8 mouse cellular contexts compared by ENCODE assay signal in the genomic region with DNA sequence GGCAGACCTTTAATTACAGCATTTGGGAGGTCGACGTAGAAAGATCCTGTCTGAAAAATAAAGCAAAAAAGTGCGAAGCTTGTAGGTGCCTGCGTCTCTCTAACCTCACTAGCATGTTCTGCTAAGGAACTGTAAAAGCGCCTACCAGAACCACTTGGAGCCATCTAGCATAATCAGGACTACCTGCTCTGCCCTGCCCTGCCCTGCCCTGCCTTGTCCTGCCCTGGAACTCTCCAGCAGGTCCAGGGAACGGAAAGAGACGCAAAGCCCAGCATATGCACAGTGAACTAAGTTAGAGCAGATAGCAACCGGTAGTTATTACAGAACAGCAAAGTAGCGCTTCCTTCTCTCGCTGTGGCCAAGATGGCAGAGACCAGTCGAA. TPM values are rescaled to one million over a fixed set of nuclear protein-coding genes. Genes with fewer than 3 reads are reported as not detected.
DNase-seq lines count a peak whose midpoint lies in the region; ATAC-seq and TF ChIP-seq lines count a peak whose summit lies in the region.
"Had no signal": no experiment of that assay in that cellular context is flagged by ENCODE, and none has a peak within 500 bp of the region (broad histone marks: within the 10 kb centered on the region; RNA-seq: fewer than 3 reads in every experiment).

No protein-coding gene starts in this region.

- H3K4me2 ChIP-seq in liver, embryonic 11.5 days, result peak overlapping the region; percentile 82
- H3K4me2 ChIP-seq in forebrain, embryonic 16.5 days (ENCODE audit: low read length), result peak overlapping the region; percentile 99
- peak overlapping the region; percentile 93 for H3K4me2 ChIP-seq in limb, embryonic 15.5 days

- H3K9ac ChIP-seq in liver, embryonic 11.5 days (ENCODE audit: low read depth, low read length), result no peak overlapping the region
- no peak overlapping the region for H3K9ac ChIP-seq in forebrain, embryonic 16.5 days (replicated peaks; ENCODE audit: low read depth, low read length)
- no peak overlapping the region for H3K9ac ChIP-seq in limb, embryonic 15.5 days

- no peak overlapping the region for H3K4me3 ChIP-seq in liver, embryonic 11.5 days (ENCODE audit: low read depth, low read length)
- peak overlapping the region; percentile 63 for H3K4me3 ChIP-seq in forebrain, embryonic 16.5 days (replicated peaks; ENCODE audit: low read length)
- H3K4me3 ChIP-seq in limb, embryonic 15.5 days, result no peak overlapping the region
- no peak overlapping the region for H3K4me3 ChIP-seq in small intestine, adult 2 months (ENCODE audit: low read depth, low read length)

- H3K27me3 ChIP-seq in liver, embryonic 11.5 days (replicated peaks; ENCODE audit: control insufficient read depth, insufficient read depth, low read length), result no peaks in the 10 kb centered on the region
- H3K27me3 ChIP-seq in forebrain, embryonic 16.5 days (replicated peaks; ENCODE audit: control insufficient read depth, insufficient read depth, low read length), result no peaks in the 10 kb centered on the region
- H3K27me3 ChIP-seq in limb, embryonic 15.5 days, result 0 out of 2 replicates have a peak, but pooled peaks cover 3% of the 10 kb centered on the region
- no peaks in the 10 kb centered on the region for H3K27me3 ChIP-seq in small intestine, adult 2 months (ENCODE audit: control insufficient read depth, insufficient read depth, low read length)

- peak; percentile 48 for ATAC-seq in liver, embryonic 11.5 days (replicated peaks; ENCODE audit: low FRiP score)
- ATAC-seq in forebrain, embryonic 16.5 days, result peak; percentile 54
- ATAC-seq in limb, embryonic 15.5 days (ENCODE audit: insufficient number of reproducible peaks, low FRiP score, low TSS enrichment, low read depth), result no peak
- ATAC-seq in monocyte, adult 5-6 weeks (replicated peaks; ENCODE audit: insufficient number of reproducible peaks, low FRiP score, low TSS enrichment, poor library complexity, severe bottlenecking), result no peak
- ATAC-seq in CD4-positive, CD25-positive, alpha-beta regulatory T cell, adult 4 months, result no peak

- DNase-seq in liver, embryonic 11.5 days (ENCODE audit: low spot score), result no peak
- no peak for DNase-seq in liver

- 43% methylated on average over 11 of the region's 11 CpGs for WGBS in liver, embryonic 11.5 days
- WGBS in forebrain, embryonic 16.5 days, result 43% methylated on average over 11 of the region's 11 CpGs
- WGBS in limb, embryonic 15.5 days, result 39% methylated on average over 11 of the region's 11 CpGs
- 29% methylated on average over 11 of the region's 11 CpGs for WGBS in small intestine, adult 2 months

- H3K9me3 ChIP-seq in liver, embryonic 11.5 days (ENCODE audit: control insufficient read depth, low read length), result no peaks in the 10 kb centered on the region
- no peaks in the 10 kb centered on the region for H3K9me3 ChIP-seq in forebrain, embryonic 16.5 days (ENCODE audit: control insufficient read depth, low read length)
- H3K9me3 ChIP-seq in limb, embryonic 15.5 days, result no peaks in the 10 kb centered on the region

- no peak for TF ChIP-seq POLR2A in small intestine, adult 2 months (IDR thresholded peaks at IDR 0.05; ENCODE audit: low read depth, low read length)

- no peaks in the 10 kb centered on the region for H3K36me3 ChIP-seq in liver, embryonic 11.5 days (ENCODE audit: control insufficient read depth, insufficient read depth, low read length)
- H3K36me3 ChIP-seq in forebrain, embryonic 16.5 days (ENCODE audit: control insufficient read depth, insufficient read depth), result no peaks in the 10 kb centered on the region
- H3K36me3 ChIP-seq in limb, embryonic 15.5 days, result no peaks in the 10 kb centered on the region
- H3K36me3 ChIP-seq in small intestine, adult 2 months (ENCODE audit: control insufficient read depth, insufficient read depth, low read length), result no peaks in the 10 kb centered on the region; the same call in 1 of the 2 replicates

- no peak for TF ChIP-seq CTCF in small intestine, adult 2 months (IDR thresholded peaks at IDR 0.05; ENCODE audit: extremely low read depth, insufficient read length, insufficient replicate concordance, low read depth, low read length)

- H3K4me1 ChIP-seq in liver, embryonic 11.5 days (replicated peaks; ENCODE audit: control insufficient read depth, insufficient read depth, low read length), result peaks cover 2% of the 10 kb centered on the region; the same call in 1 of the 2 replicates
- H3K4me1 ChIP-seq in forebrain, embryonic 16.5 days (replicated peaks; ENCODE audit: control insufficient read depth, insufficient read depth, low read length), result peaks cover 4% of the 10 kb centered on the region
- peaks cover 11% of the 10 kb centered on the region for H3K4me1 ChIP-seq in limb, embryonic 15.5 days
- H3K4me1 ChIP-seq in small intestine, adult 2 months (ENCODE audit: control insufficient read depth, insufficient read depth, insufficient read length, low read length), result peaks cover 2% of the 10 kb centered on the region; the same call in 1 of the 2 replicates

- no peak overlapping the region for H3K27ac ChIP-seq in liver, embryonic 11.5 days (ENCODE audit: low read depth, low read length)
- no peak overlapping the region for H3K27ac ChIP-seq in forebrain, embryonic 16.5 days (ENCODE audit: low read length)
- H3K27ac ChIP-seq in limb, embryonic 15.5 days, result no peak overlapping the region
- H3K27ac ChIP-seq in small intestine, adult 2 months (ENCODE audit: insufficient read depth, low read depth, low read length), result peak overlapping the region; percentile 6; the same call in 1 of the 2 replicates

RNA-seq across cellular contexts. Expression of gene Mfsd4b3, which starts 0.5 kb away (rescaled TPM):
- 0.78 and 0.83 TPM in 2 replicates for polyA plus RNA-seq in liver, embryonic 11.5 days (2014; fragmentation: Nextera tagmentation; extraction: Ambion mirVana)
- polyA plus RNA-seq in forebrain, embryonic 16.5 days (2015; fragmentation: Nextera tagmentation; extraction: Ambion mirVana), result not detected in 2 replicates
- 0.70 and 0.89 TPM in 2 replicates for polyA plus RNA-seq in limb, embryonic 15.5 days (2015; fragmentation: Nextera tagmentation; extraction: Ambion mirVana)
- polyA plus RNA-seq in small intestine, adult 2 months (2012; rRNA removed), result 8.2 and 13.3 TPM in 2 replicates
- 1.3 to 1.6 TPM (median 1.4 TPM) in 3 replicates for total RNA-seq in monocyte, adult 5-6 weeks (2017)
- not detected for polyA plus RNA-seq in CD4-positive, CD25-positive, alpha-beta regulatory T cell, adult 4 months (2017; shearing (Covaris generic))
- total RNA-seq: left cerebral cortex, adult 18-20 months had no signal

RNA-seq across cellular contexts. Expression of gene Mfsd4b5, which starts 26.0 kb away (rescaled TPM):
- polyA plus RNA-seq in liver, embryonic 11.5 days (2014; fragmentation: Nextera tagmentation; extraction: Ambion mirVana), result 0.10 and 0.12 TPM in 2 replicates
- polyA plus RNA-seq in forebrain, embryonic 16.5 days (2015; fragmentation: Nextera tagmentation; extraction: Ambion mirVana), result not detected in 2 replicates
- polyA plus RNA-seq in limb, embryonic 15.5 days (2015; fragmentation: Nextera tagmentation; extraction: Ambion mirVana), result 0.09 and 0.10 TPM in 2 replicates
- polyA plus RNA-seq in small intestine, adult 2 months (2012; rRNA removed), result 0.46 and 0.74 TPM in 2 replicates
- total RNA-seq in monocyte, adult 5-6 weeks (2017), result 0.19 to 0.53 TPM in 2 of 3 replicates, not detected in the other
- under 1 TPM in 1 of 2 experiments, not detected in 1; 0.47 TPM for polyA plus RNA-seq in CD4-positive, CD25-positive, alpha-beta regulatory T cell, adult 4 months (2017; shearing (Covaris generic))

RNA-seq across cellular contexts. Expression of gene Mfsd4b2, which starts 33.7 kb away (rescaled TPM):
- polyA plus RNA-seq in liver, embryonic 11.5 days (2014; fragmentation: Nextera tagmentation; extraction: Ambion mirVana), result not detected in 2 replicates
- not detected in 2 replicates for polyA plus RNA-seq in forebrain, embryonic 16.5 days (2015; fragmentation: Nextera tagmentation; extraction: Ambion mirVana)
- not detected in 2 replicates for polyA plus RNA-seq in limb, embryonic 15.5 days (2015; fragmentation: Nextera tagmentation; extraction: Ambion mirVana)
- 6.4 and 21.7 TPM in 2 replicates for polyA plus RNA-seq in small intestine, adult 2 months (2012; rRNA removed)
- total RNA-seq in monocyte, adult 5-6 weeks (2017), result 0.29 TPM in 1 of 3 replicates, not detected in the others
- not detected for polyA plus RNA-seq in CD4-positive, CD25-positive, alpha-beta regulatory T cell, adult 4 months (2017; shearing (Covaris generic))

Comparison
In these comparisons a context has a peak if more than half of its experiments do, and no peak if none do; other contexts are left out.
1. ATAC-seq: peak in liver, embryonic 11.5 days (single experiment) and forebrain, embryonic 16.5 days (single experiment); none in limb, embryonic 15.5 days (single experiment), monocyte, adult 5-6 weeks (single experiment) and CD4-positive, CD25-positive, alpha-beta regulatory T cell, adult 4 months (single experiment).
2. Peak in every context shown above with its lines, with median percentiles within 50 percentile points of each other: H3K4me2 ChIP-seq.